8 mouse cellular contexts compared by ENCODE assay signal in the genomic region with DNA sequence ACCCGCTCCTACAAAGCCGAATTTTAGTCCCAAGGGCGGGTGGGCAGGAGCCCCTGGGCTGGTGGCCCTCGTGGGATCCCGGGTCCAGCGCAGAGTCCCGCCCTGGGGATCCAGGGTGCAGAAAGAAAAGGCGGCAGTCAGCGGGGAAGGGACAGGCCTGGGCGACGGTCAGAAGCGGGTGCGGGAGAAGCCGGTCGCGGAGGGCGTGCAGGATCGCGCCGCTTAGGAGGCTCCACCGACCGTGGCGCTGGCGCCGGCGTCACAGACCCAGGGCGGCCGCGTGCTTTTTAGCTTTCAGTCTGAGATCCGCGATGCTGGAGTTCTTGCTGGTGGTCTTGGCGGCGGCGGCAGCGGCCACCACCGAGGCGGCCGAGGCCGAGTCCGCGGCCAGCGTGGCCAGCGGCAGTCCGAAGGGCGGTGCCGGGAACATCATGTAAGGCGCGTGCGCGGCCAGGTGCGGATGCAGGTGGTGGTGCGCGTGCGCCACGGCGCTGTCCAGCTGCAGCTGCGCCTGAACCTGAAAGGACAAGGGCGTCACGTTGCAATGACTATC. TPM values are rescaled to one million over a fixed set of nuclear protein-coding genes. Genes with fewer than 3 reads are reported as not detected.
DNase-seq lines count a peak whose midpoint lies in the region; ATAC-seq lines count a peak whose summit lies in the region.

No protein-coding gene starts in this region.

- peak; percentile 24 to 66 for DNase-seq in adrenal gland, adult (ENCODE audit: inconsistent age in 2 of 2, low spot score in 1 of 2)
- no peak for DNase-seq in adrenal gland, adult 8-10 months
- DNase-seq in mesoderm, embryonic 11.5 days (ENCODE audit: low read depth, low spot score) = peak; percentile 78
- peak; percentile 73 for DNase-seq in testis, postnatal 14 days (ENCODE audit: low spot score)

- H3K4me1 ChIP-seq in embryonic facial prominence, embryonic 12.5 days = peaks cover 16% of the 10 kb centered on the region
- peaks cover 15% of the 10 kb centered on the region for H3K4me1 ChIP-seq in hindbrain, embryonic 12.5 days
- H3K4me1 ChIP-seq in limb, embryonic 12.5 days (replicated peaks) = peaks cover 24% of the 10 kb centered on the region

- H3K27me3 ChIP-seq in embryonic facial prominence, embryonic 12.5 days = peaks cover 49% of the 10 kb centered on the region
- peaks cover 77% of the 10 kb centered on the region for H3K27me3 ChIP-seq in hindbrain, embryonic 12.5 days
- H3K27me3 ChIP-seq in limb, embryonic 12.5 days = peaks cover 52% of the 10 kb centered on the region

- peak overlapping the region; percentile 85 for H3K4me2 ChIP-seq in embryonic facial prominence, embryonic 12.5 days (replicated peaks)
- peak overlapping the region; percentile 78 for H3K4me2 ChIP-seq in hindbrain, embryonic 12.5 days (replicated peaks)
- H3K4me2 ChIP-seq in limb, embryonic 12.5 days = peak overlapping the region; percentile 87

- no peaks in the 10 kb centered on the region for H3K9me3 ChIP-seq in embryonic facial prominence, embryonic 12.5 days
- H3K9me3 ChIP-seq in hindbrain, embryonic 12.5 days (replicated peaks) = no peaks in the 10 kb centered on the region
- H3K9me3 ChIP-seq in limb, embryonic 12.5 days = no peaks in the 10 kb centered on the region

- no peaks in the 10 kb centered on the region for H3K36me3 ChIP-seq in embryonic facial prominence, embryonic 12.5 days
- no peaks in the 10 kb centered on the region for H3K36me3 ChIP-seq in hindbrain, embryonic 12.5 days
- peaks cover 16% of the 10 kb centered on the region for H3K36me3 ChIP-seq in limb, embryonic 12.5 days

- WGBS in embryonic facial prominence, embryonic 12.5 days = under 1% methylated on average over 59 of the region's 59 CpGs
- under 1% methylated on average over 57 of the region's 59 CpGs for WGBS in hindbrain, embryonic 12.5 days
- under 1% methylated on average over 59 of the region's 59 CpGs for WGBS in limb, embryonic 12.5 days

- ATAC-seq in CD4-positive, CD25-positive, alpha-beta regulatory T cell, adult 4 months = peak; percentile 55
- 0 out of 2 replicates have a peak, but pooled peaks have one; percentile 54 for ATAC-seq in embryonic facial prominence, embryonic 12.5 days (ENCODE audit: insufficient number of reproducible peaks, insufficient read depth, low FRiP score, low TSS enrichment)
- ATAC-seq in hindbrain, embryonic 12.5 days (ENCODE audit: low FRiP score) = peak; percentile 52
- ATAC-seq in limb, embryonic 12.5 days (ENCODE audit: insufficient number of reproducible peaks, insufficient read depth, low FRiP score, low TSS enrichment, low read depth) = peak; percentile 43

- H3K4me3 ChIP-seq in embryonic facial prominence, embryonic 12.5 days = peak overlapping the region; percentile 55
- peak overlapping the region; percentile 49 for H3K4me3 ChIP-seq in hindbrain, embryonic 12.5 days
- peak overlapping the region; percentile 57 for H3K4me3 ChIP-seq in limb, embryonic 12.5 days (replicated peaks)

- peak overlapping the region; percentile 56 for H3K9ac ChIP-seq in embryonic facial prominence, embryonic 12.5 days
- peak overlapping the region; percentile 59 for H3K9ac ChIP-seq in hindbrain, embryonic 12.5 days
- H3K9ac ChIP-seq in limb, embryonic 12.5 days (replicated peaks) = peak overlapping the region; percentile 76

- H3K27ac ChIP-seq in embryonic facial prominence, embryonic 12.5 days = peak overlapping the region; percentile 42; the same call in 1 of the 2 replicates
- H3K27ac ChIP-seq in hindbrain, embryonic 12.5 days = peak overlapping the region; percentile 62; the same call in 1 of the 2 replicates
- H3K27ac ChIP-seq in limb, embryonic 12.5 days = peak overlapping the region; percentile 90

RNA-seq across cellular contexts. Expression of a gene that starts 7.7 kb away (rescaled TPM):
- 10 to 100 TPM; 28.5 to 45.5 (median 35.2) TPM for total RNA-seq in adrenal gland, adult 8-10 months (2022)
- 10 to 100 TPM; 38.8 to 47.0 TPM for polyA plus RNA-seq in CD4-positive, CD25-positive, alpha-beta regulatory T cell, adult 4 months (2017; shearing (Covaris generic))
- polyA plus RNA-seq in embryonic facial prominence, embryonic 12.5 days (2016; fragmentation: Nextera tagmentation; extraction: Ambion mirVana) = 47.3 and 48.2 TPM in 2 replicates
- 40.3 and 40.7 TPM in 2 replicates for polyA plus RNA-seq in hindbrain, embryonic 12.5 days (2016; fragmentation: Nextera tagmentation; extraction: Ambion mirVana)
- 47.4 and 49.5 TPM in 2 replicates for polyA plus RNA-seq in limb, embryonic 12.5 days (2016; fragmentation: Nextera tagmentation; extraction: Ambion mirVana)

RNA-seq across cellular contexts. Expression of a gene that starts 8.1 kb away (rescaled TPM):
- total RNA-seq in adrenal gland, adult 8-10 months (2022) = 1 to 10 TPM in 1 of 4 experiments, under 1 TPM in 3; 0.73 to 2.1 (median 0.83) TPM
- polyA plus RNA-seq in CD4-positive, CD25-positive, alpha-beta regulatory T cell, adult 4 months (2017; shearing (Covaris generic)) = not detected
- polyA plus RNA-seq in embryonic facial prominence, embryonic 12.5 days (2016; fragmentation: Nextera tagmentation; extraction: Ambion mirVana) = 31.6 and 38.4 TPM in 2 replicates
- polyA plus RNA-seq in hindbrain, embryonic 12.5 days (2016; fragmentation: Nextera tagmentation; extraction: Ambion mirVana) = 40.6 and 42.4 TPM in 2 replicates
- 98.3 and 107 TPM in 2 replicates for polyA plus RNA-seq in limb, embryonic 12.5 days (2016; fragmentation: Nextera tagmentation; extraction: Ambion mirVana)

Comparison
In these comparisons a context has a peak if more than half of its experiments do, and no peak if none do; other contexts are left out.
1. RNA of a gene that starts 8.1 kb away (polyA plus RNA-seq): 98.3 to 107 TPM in limb, embryonic 12.5 days, 40.6 to 42.4 TPM in hindbrain, embryonic 12.5 days and 31.6 to 38.4 TPM in embryonic facial prominence, embryonic 12.5 days; not detected in CD4-positive, CD25-positive, alpha-beta regulatory T cell, adult 4 months; every median in the first group is over 10 times any median in the second.
2. Peak in every context shown above with its lines, with median percentiles within 50 percentile points of each other: ATAC-seq, H3K27ac ChIP-seq, H3K4me2 ChIP-seq, H3K4me3 ChIP-seq and H3K9ac ChIP-seq.